In the genomic region with DNA sequence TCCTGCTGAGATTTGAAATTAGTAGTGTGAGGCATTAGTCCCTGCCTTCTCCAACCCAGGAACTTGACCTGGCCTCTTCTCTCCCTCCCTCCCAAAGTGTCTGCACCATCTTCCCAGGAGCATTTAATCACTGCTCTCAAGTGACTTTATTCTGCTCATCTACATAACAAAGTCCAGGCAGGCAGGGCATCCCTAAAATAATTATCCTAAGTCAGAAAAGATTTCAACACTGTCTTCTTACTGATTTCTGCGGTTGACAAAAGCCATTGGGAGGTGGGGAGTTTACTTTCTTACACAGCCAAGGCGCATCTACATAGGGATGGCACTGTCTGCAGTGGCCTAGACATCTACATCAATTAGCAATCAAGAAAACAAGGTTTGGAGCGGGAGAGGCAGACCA, we compare ENCODE assay signal across 15 mouse cellular contexts.
"Had no signal": no experiment of that assay in that cellular context is flagged by ENCODE, and none has a peak within 500 bp of the region (broad histone marks: within the 10 kb centered on the region; RNA-seq: fewer than 3 reads in every experiment).

No protein-coding gene starts in this region.

- H3K9me3 ChIP-seq: neural tube, embryonic 13.5 days; neural tube, embryonic 15.5 days; stomach, embryonic 15.5 days had no signal

- H3K27ac ChIP-seq: neural tube, embryonic 13.5 days; neural tube, embryonic 15.5 days; stomach, embryonic 15.5 days; stomach, postnatal 0 days had no signal

- H3K9ac ChIP-seq: neural tube, embryonic 13.5 days; neural tube, embryonic 15.5 days; stomach, embryonic 15.5 days had no signal

- H3K4me1 ChIP-seq: neural tube, embryonic 13.5 days; neural tube, embryonic 15.5 days; stomach, embryonic 15.5 days had no signal

- H3K27me3 ChIP-seq: neural tube, embryonic 13.5 days; neural tube, embryonic 15.5 days; stomach, embryonic 15.5 days had no signal

- H3K4me3 ChIP-seq: neural tube, embryonic 13.5 days; neural tube, embryonic 15.5 days; stomach, embryonic 15.5 days had no signal

- DNase-seq: retina, postnatal 1 day; right cerebral cortex, adult 18-20 months; right cerebral cortex, postnatal 14 days; right cerebral cortex, postnatal 25 days; right cerebral cortex, postnatal 4 days; spleen, adult 18-20 months; thymus, adult 18-20 months; thymus, adult 2 months; thymus, postnatal 14 days; thymus, postnatal 36 days; thymus, postnatal 4 days had no signal
